Mouse (Mus musculus) stomach, embryonic 14.5 days (tissue): ENCODE results near the gene Tent4a. TPM values are rescaled to one million over a fixed set of nuclear protein-coding genes. Genes with fewer than 3 reads are reported as not detected.

Experiments
- ATAC-seq: fragments of 200-750 bp; cut with Nextera tagmentation; 2 replicates; pipeline ENCODE4 v1.8.0; 2017; ENCODE audit warnings: low read depth, moderate TSS enrichment; ENCODE audit not compliant: insufficient number of reproducible peaks, insufficient read depth, low FRiP score
- H3K27ac ChIP-seq: fragments of 300-500 bp; sonication (generic); 2 replicates; pipeline ENCODE4 v1.5.1; 2014; ENCODE audit warnings: mild to moderate bottlenecking, low read length, moderate library complexity, mixed read lengths
- H3K27me3 ChIP-seq: fragments of 300-500 bp; sonication (generic); 2 replicates; pipeline ENCODE4 v1.6.1; 2014; ENCODE audit warnings: low read length, control low read depth, mixed read lengths; ENCODE audit not compliant: control insufficient read depth, insufficient read depth
- H3K36me3 ChIP-seq: fragments of 300-500 bp; sonication (generic); 2 replicates; pipeline ENCODE4 v1.6.1; 2014; ENCODE audit warnings: mild to moderate bottlenecking, control low read depth, low read length, moderate library complexity, mixed read lengths; ENCODE audit not compliant: control insufficient read depth, insufficient read depth
- H3K4me1 ChIP-seq: fragments of 300-500 bp; sonication (generic); 2 replicates; pipeline ENCODE4 v1.6.1; 2014; ENCODE audit warnings: low read length, control low read depth, mixed read lengths; ENCODE audit not compliant: control insufficient read depth, insufficient read depth
- H3K4me2 ChIP-seq: fragments of 300-500 bp; sonication (generic); replicated peaks from 2 replicates; pipeline ENCODE4 v1.6.1; 2014; ENCODE audit warnings: low read depth, low read length, control low read depth
- H3K4me3 ChIP-seq: fragments of 300-500 bp; sonication (generic); 2 replicates; pipeline ENCODE4 v1.5.1; 2014; ENCODE audit warnings: low read depth, low read length, control low read depth
- H3K9ac ChIP-seq: fragments of 300-500 bp; sonication (generic); replicated peaks from 2 replicates; pipeline ENCODE4 v1.6.1; 2014; ENCODE audit warnings: low read depth, mild to moderate bottlenecking, control low read depth, low read length, moderate library complexity, mixed read lengths
- H3K9me3 ChIP-seq: fragments of 300-500 bp; sonication (generic); 2 replicates; pipeline ENCODE4 v1.6.1; 2016; ENCODE audit warnings: low read depth, low read length, control low read depth; ENCODE audit not compliant: control insufficient read depth
- WGBS: fragments of 180-500 bp; shearing (Covaris S2); extraction: QIAGEN DNeasy Blood & Tissue Kit; methylation state at CpG from one replicate; pipeline ENCODE4 v1.1.7; 2014; 5-methylcytosine and 5-hydroxymethylcytosine counted together
- polyA plus RNA-seq: library from polyadenylated mRNA; unstranded; fragments of >200 nt; fragmentation: Nextera tagmentation; extraction: Ambion mirVana; gene quantifications from 2 replicates; pipeline ENCODE4 v1.2.1, GENCODE M21; 2014

Tent4a gene
- polyA plus RNA-seq, 1 experiment from 2014 or later: 8.8 TPM

DNA sequence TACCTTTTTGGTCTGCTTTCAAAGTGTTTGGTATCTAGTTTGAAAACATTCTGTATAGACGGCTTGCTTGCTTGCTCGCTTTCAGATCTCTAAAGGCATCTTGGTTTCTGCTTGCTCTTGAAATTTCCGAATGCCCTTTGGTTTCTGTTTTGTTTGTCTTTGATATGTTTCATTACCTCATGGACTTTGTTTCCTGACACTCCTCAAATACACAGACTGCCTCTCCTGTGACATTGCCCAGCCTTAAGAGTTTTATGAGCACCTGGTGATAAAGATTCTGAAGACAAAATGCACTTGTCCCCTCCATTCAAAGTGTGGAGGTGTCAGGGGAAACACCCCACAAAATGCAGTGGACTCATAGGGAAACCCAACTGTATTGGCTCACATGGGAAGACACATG lies 29.5 kb upstream of the Tent4a start:
- Histone ChIP-seq H3K4me2 (no peak overlapping the region), H3K27ac (0 out of 2 replicates have a peak overlapping the region, but pooled peaks have one; percentile 21), H3K9ac (no peak overlapping the region), H3K36me3 (no peaks in the 10 kb centered on the region), H3K9me3 (no peaks in the 10 kb centered on the region), H3K4me3 (no peak overlapping the region), H3K27me3 (no peaks in the 10 kb centered on the region), H3K4me1 (no peaks in the 10 kb centered on the region)
- ATAC-seq: peak; percentile 53; the same call in 1 of the 2 replicates
- WGBS: 54% methylated on average over 3 of the region's 3 CpGs

DNA sequence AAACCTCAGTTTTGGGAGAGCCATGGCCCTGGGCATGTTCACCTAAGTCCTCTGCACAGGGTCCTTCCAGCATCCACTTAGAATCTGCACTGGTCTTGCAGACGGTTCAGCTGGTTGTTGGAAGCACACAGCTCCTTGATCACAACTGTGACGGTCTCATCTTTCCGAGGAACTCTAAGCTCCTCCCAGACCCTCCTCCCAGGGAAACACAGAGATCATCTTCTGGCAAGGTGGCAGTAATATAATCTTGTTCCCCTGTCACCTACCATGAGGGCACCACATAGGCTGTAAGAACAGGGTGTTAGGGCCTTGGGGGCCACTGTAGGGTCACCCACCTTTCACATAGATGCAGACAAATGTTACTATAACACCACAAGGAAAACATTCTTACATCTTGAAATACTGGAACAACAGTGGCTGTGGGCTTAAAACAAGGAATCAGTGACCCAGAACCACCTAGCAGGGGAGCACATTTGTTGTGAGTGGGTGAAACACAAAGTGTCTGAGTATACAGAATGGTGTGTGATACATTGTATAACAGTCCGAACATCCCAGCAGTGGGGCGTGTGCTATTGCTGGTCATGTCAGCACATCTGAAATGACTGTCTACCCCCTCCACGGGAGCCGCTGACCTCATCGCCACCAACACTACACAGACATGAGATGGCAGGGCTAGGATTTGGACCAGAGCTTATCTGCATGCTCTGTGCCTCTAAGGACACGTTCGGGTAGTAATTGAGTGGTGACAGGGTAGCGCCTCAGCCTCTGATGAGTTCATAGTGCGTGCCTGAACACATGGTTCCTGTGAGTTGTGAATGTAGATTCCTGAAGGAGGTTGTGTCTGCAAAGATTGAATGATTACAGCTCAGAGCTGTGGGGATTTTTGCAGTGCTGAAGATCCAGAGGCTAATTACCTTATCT lies 28.5 kb upstream of the Tent4a start:
- Histone ChIP-seq H3K9ac (no peak overlapping the region), H3K36me3 (no peaks in the 10 kb centered on the region), H3K9me3 (no peaks in the 10 kb centered on the region), H3K4me1 (no peaks in the 10 kb centered on the region), H3K27ac (no peak overlapping the region), H3K4me3 (no peak overlapping the region), H3K27me3 (no peaks in the 10 kb centered on the region), H3K4me2 (no peak overlapping the region; the same call in 1 of the 2 replicates)
- ATAC-seq: no peak
- WGBS: 68% methylated on average over 12 of the region's 12 CpGs

DNA sequence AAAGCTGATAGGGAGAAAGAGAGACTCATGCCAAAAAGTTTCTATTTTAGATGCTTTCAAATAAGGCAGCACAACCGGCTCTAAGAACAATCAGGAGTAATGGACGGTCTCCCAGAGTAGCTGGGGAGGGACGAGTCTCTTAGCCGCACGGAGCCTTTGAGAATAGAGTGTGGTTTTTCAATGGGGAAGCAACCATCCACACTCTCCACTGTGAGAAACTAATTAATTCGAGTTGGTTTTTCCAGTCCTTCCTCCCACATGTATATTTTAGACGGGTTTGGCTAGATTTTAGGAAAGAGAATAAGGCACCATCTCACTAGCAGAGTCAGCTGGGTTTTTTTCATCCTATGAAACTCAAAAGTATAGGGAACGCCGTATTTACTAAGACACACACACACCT lies 27.6 kb upstream of the Tent4a start:
- Histone ChIP-seq H3K4me3 (no peak overlapping the region), H3K27me3 (no peaks in the 10 kb centered on the region), H3K9ac (no peak overlapping the region), H3K9me3 (no peaks in the 10 kb centered on the region), H3K4me2 (no peak overlapping the region), H3K4me1 (no peaks in the 10 kb centered on the region), H3K36me3 (no peaks in the 10 kb centered on the region), H3K27ac (no peak overlapping the region)
- WGBS: 85% methylated on average over 9 of the region's 9 CpGs
- ATAC-seq: no peak

DNA sequence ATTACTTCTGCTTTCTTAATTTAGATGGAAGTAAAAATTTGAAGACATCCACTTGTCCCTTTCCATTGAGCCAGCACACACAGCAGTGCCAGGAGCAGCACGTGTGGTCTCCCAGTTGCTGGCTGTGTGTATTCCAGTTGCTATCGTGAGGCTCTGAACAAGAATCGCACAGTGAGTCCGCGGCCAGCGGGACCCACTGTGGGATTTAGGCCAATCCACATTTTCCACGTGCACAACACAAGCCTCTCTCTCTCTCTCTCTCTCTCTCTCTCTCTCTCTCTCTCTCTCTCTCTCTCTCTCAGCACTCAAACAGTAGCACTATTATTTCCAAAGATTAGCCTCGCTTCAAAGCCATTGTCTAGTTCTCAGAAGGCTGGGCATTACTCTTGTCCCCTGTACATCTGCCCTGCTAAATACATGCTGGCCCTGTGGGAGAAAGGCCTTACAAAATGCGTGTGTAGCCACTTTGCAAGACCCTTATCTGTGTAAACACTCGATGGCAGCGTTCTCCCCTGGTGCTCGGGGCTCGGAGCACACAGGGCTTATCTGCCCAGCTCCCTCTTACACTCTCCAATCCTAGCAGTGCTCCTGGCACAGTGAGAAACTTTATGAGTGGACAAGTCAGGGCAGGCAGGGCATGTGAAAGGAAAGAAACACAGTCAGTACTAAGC lies 25.0 kb upstream of the Tent4a start:
- WGBS: 56% methylated on average over 13 of the region's 13 CpGs

DNA sequence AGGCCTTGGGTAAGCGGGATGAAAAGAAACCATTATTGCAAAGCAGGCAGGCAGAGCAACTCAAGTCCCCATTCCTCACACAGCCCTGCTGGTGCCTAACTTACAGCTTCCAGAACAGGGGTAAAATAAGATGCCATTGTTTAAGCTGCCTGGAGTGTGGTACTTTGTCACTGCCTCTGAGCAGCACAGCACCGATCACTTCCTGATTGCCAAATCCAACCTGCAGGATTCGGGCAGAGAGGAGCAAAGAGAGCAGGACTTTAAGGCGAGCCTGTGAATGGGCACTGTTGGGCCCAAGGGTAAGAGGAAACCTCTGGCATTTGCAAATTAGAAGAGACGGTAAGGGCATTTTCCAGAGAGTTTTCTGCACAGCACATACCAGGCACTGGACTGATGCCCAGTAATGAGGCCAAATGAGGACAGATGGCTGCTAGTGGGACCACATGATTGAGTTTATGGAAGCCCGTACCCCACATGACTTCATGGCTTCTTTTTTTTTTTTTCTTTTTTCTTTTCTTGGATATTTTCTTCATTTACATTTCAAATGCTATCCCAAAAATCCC lies 23.8 kb upstream of the Tent4a start:
- 74% methylated on average over 6 of the region's 6 CpGs for WGBS
- no peak overlapping the region for H3K4me2 ChIP-seq
- no peak overlapping the region for H3K9ac ChIP-seq
- no peak overlapping the region for H3K27ac ChIP-seq
- H3K36me3 ChIP-seq: no peaks in the 10 kb centered on the region
- H3K9me3 ChIP-seq: no peaks in the 10 kb centered on the region
- H3K4me1 ChIP-seq: no peaks in the 10 kb centered on the region
- no peaks in the 10 kb centered on the region for H3K27me3 ChIP-seq
- no peak for ATAC-seq
- no peak overlapping the region for H3K4me3 ChIP-seq

More for the DNA sequence above, 25.0 kb upstream of the Tent4a start:
- no peak overlapping the region for H3K4me3 ChIP-seq
- H3K4me1 ChIP-seq: no peaks in the 10 kb centered on the region
- no peak overlapping the region for H3K9ac ChIP-seq
- no peak overlapping the region for H3K4me2 ChIP-seq
- H3K27ac ChIP-seq: no peak overlapping the region
- peak; percentile 56; the same call in 1 of the 2 replicates for ATAC-seq
- no peaks in the 10 kb centered on the region for H3K9me3 ChIP-seq
- no peaks in the 10 kb centered on the region for H3K36me3 ChIP-seq
- H3K27me3 ChIP-seq: no peaks in the 10 kb centered on the region

DNA sequence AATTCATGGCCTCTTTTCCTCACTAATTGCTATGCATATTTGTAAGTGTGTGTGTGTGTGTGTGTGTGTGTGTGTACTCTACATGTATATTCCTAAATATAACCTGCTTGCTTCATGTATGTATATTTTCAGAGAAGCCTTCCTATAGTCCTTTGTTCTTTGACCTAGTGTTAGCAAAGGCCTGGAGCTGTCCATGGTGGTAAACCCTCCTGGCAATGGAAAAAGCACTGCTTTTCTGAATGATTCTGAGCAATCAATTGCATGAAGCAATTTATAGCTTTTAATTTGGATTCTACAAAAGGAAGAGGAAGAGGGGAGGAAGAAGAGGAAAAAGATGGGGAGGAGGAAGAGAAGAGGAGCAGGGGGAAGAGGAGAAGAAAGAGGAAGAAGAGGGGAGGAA lies 22.3 kb upstream of the Tent4a start:
- no peak overlapping the region for H3K4me3 ChIP-seq
- H3K36me3 ChIP-seq: no peaks in the 10 kb centered on the region
- H3K4me1 ChIP-seq: no peaks in the 10 kb centered on the region
- no peaks in the 10 kb centered on the region for H3K9me3 ChIP-seq
- no peak overlapping the region for H3K27ac ChIP-seq
- no peak for ATAC-seq
- no peak overlapping the region for H3K4me2 ChIP-seq
- H3K9ac ChIP-seq: no peak overlapping the region
- H3K27me3 ChIP-seq: no peaks in the 10 kb centered on the region

- Histone ChIP-seq H3K27me3 (no peaks in the 10 kb centered on the region), H3K9me3 (no peaks in the 10 kb centered on the region), H3K4me3 (no peak overlapping the region), H3K36me3 (no peaks in the 10 kb centered on the region), H3K9ac (no peak overlapping the region), H3K4me1 (no peaks in the 10 kb centered on the region), H3K27ac (no peak overlapping the region), H3K4me2 (no peak overlapping the region)
- ATAC-seq: no peak
- WGBS: 78% methylated on average over 6 of the region's 6 CpGs
Observed at GRCm38 (mm10) chr13:69555957-69556482, 21.6 kb upstream of the Tent4a start.

DNA sequence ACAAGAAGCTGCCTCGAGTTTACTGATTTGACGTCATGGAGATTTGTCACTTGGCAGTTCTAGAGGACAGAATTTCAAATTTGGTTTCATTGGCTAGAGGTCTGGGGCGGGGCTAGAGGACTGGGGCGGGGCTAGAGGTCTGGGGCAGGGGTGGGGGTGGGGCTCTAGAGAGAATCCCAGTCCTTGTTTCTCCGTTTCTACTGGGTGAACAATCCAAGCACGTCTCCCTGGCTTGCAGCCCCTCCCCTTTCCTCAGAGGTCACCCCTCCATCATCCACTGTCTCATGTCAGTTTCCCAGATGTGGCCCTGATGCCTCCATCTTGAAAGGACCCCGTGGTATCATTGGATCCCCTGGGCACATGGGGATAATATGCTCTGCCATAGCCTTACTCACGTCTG lies 20.6 kb upstream of the Tent4a start:
- Histone ChIP-seq H3K9ac (no peak overlapping the region), H3K4me1 (no peaks in the 10 kb centered on the region), H3K4me2 (no peak overlapping the region), H3K4me3 (no peak overlapping the region), H3K36me3 (no peaks in the 10 kb centered on the region), H3K9me3 (no peaks in the 10 kb centered on the region), H3K27ac (no peak overlapping the region), H3K27me3 (no peaks in the 10 kb centered on the region)
- WGBS: 20% methylated on average over 8 of the region's 8 CpGs
- ATAC-seq: no peak
